Mouse (Mus musculus) bone marrow macrophage, adult 2 months (primary cell): ENCODE measurements around the gene Lsm14b. TPM values are rescaled to one million over a fixed set of nuclear protein-coding genes. Genes with fewer than 3 reads are reported as not detected.

Experiments used
- H3K27ac ChIP-seq: 2 replicates; pipeline ENCODE4 v1.5.1; 2012; ENCODE audit warnings: low read depth, low read length; ENCODE audit not compliant: insufficient read depth
- H3K4me1 ChIP-seq: 2 replicates; pipeline ENCODE4 v1.6.1; 2012; ENCODE audit warnings: low read length; ENCODE audit not compliant: control insufficient read depth, insufficient read depth
- H3K4me3 ChIP-seq: 2 replicates; pipeline ENCODE4 v1.5.1; 2012; ENCODE audit warnings: mild to moderate bottlenecking, low read length, moderate library complexity; ENCODE audit not compliant: insufficient read depth
- CTCF ChIP-seq: IDR thresholded peaks from 2 replicates; pipeline ENCODE4 v1.5.1; 2012; ENCODE audit warnings: low read depth, mild to moderate bottlenecking, low read length, moderate library complexity
- POLR2A ChIP-seq: IDR thresholded peaks from 2 replicates; pipeline ENCODE4 v1.6.1; 2012; ENCODE audit warnings: mild to moderate bottlenecking, low read depth, low read length, borderline replicate concordance
- polyA plus RNA-seq: library from polyadenylated mRNA; stranded (reverse); fragments of >200 nt; gene quantifications from 2 replicates; pipeline ENCODE4 v1.2.4, GENCODE M21; 2012; ENCODE audit not compliant: missing spikeins, insufficient read depth, insufficient read length

The Lsm14b gene
- polyA plus RNA-seq, 1 experiment: 26.2 TPM

- no peak for TF ChIP-seq CTCF
- no peak for TF ChIP-seq POLR2A
- Histone ChIP-seq H3K27ac (no peak overlapping the region), H3K4me1 (peaks cover 13% of the 10 kb centered on the region), H3K4me3 (no peak overlapping the region)
These were observed 23.3 kb downstream of the Lsm14b start for GRCm38 (mm10) chr2:180047980-180048635.

- Histone ChIP-seq H3K4me3 (no peak overlapping the region), H3K4me1 (no peaks in the 10 kb centered on the region), H3K27ac (no peak overlapping the region)
- peak; percentile 79 for TF ChIP-seq CTCF
- TF ChIP-seq POLR2A: no peak
These were observed 26.2 kb downstream of the Lsm14b start for GRCm38 (mm10) chr2:180050986-180051385.

GRCm38 (mm10) chr2:180051986-180052733, 27.4 kb downstream of the Lsm14b start:
- Histone ChIP-seq H3K4me1 (no peaks in the 10 kb centered on the region), H3K27ac (no peak overlapping the region), H3K4me3 (no peak overlapping the region)
- peak; percentile 65 for TF ChIP-seq CTCF
- no peak for TF ChIP-seq POLR2A

- no peak for TF ChIP-seq CTCF
- no peak for TF ChIP-seq POLR2A
- Histone ChIP-seq H3K4me1 (no peaks in the 10 kb centered on the region), H3K4me3 (no peak overlapping the region), H3K27ac (no peak overlapping the region)
These were observed 28.2 kb downstream of the Lsm14b start for GRCm38 (mm10) chr2:180053001-180053400.

- no peaks in the 10 kb centered on the region for H3K4me1 ChIP-seq
- no peak overlapping the region for H3K4me3 ChIP-seq
- TF ChIP-seq POLR2A: no peak
- no peak overlapping the region for H3K27ac ChIP-seq
These were observed 38.7 kb downstream of the Lsm14b start for GRCm38 (mm10) chr2:180063338-180064131.

GRCm38 (mm10) chr2:180069770-180070480, 45.1 kb downstream of the Lsm14b start:
- H3K4me3 ChIP-seq: peak overlapping the region; percentile 93
- peaks cover 7% of the 10 kb centered on the region for H3K4me1 ChIP-seq
- TF ChIP-seq POLR2A (no peak), CTCF (no peak)
- peak overlapping the region; percentile 76 for H3K27ac ChIP-seq

GRCm38 (mm10) chr2:180070481-180071453, 46.0 kb downstream of the Lsm14b start, which contains the start of gene Mtg2:
Gene Mtg2, plus strand, starts transcription at chr2:180070588.
- Histone ChIP-seq H3K27ac (peak within 1 kb of the TSS; percentile 76), H3K4me1 (peaks cover 7% of the 10 kb centered on the region), H3K4me3 (peak within 1 kb of the TSS; percentile 93)
- TF ChIP-seq CTCF (no peak), POLR2A (no peak; the same call in 1 of the 2 replicates)

- Histone ChIP-seq H3K4me1 (peaks cover 7% of the 10 kb centered on the region), H3K27ac (no peak overlapping the region), H3K4me3 (no peak overlapping the region)
- TF ChIP-seq POLR2A (no peak), CTCF (no peak)
These were observed 46.9 kb downstream of the Lsm14b start for GRCm38 (mm10) chr2:180071671-180072070.
